Mouse (Mus musculus): ENCODE data around the gene Defa33. TPM values are rescaled to one million over a fixed set of nuclear protein-coding genes. Genes with fewer than 3 reads are reported as not detected.

Defa33 gene
- total RNA-seq (2023), result not detected

DNA sequence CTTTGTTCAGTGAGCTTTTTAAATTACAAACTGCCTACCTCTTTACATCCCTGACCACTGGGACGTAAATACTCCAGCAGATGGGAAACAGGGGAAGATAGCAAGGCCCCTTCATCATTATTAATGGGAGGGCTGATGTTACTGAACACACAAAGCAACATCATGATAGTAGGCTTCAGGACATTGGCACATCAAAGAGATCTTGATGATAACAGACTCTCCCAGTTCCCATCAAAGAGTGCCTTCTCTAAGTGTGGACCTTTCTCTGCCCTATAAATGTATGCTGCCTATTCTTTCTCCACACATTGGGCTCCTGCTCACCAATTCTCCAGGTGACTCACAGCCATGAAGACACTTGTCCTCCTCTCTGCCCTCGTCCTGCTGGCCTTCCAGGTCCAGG, at the start of gene Defa33:
Gene Defa33 (plus strand): TSS at position 301 of the 400 bp plus-strand sequence.

GRCm38 (mm10) chr8:21378215-21378614, 13.4 kb upstream of the Defa33 start, which contains the start of gene Defa2:
Gene Defa2, plus strand, starts transcription at chr8:21378515.

DNA sequence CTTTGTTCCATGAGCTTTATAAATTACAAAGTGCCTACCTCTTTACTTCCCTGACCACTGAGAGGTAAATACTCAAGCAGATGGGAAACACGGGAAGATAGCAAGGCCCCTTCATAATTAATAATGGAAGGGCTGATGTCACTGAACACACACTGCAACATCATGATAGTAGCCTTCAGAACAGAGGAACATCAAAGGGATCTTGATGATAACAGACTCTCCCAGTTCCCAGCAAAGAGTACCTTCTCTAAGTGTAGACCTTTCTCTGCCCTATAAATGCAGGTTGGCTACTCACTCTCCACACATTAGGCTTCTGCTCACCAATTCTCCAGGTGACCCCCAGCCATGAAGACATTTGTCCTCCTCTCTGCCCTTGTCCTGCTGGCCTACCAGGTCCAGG, 35.5 kb downstream of the Defa33 start, which contains the start of gene Defa36:
Gene Defa36 (plus strand): TSS at position 301 of the 400 bp plus-strand sequence.

Other genes starting within 250 kb of the Defa33 start
- gene Defa22, start 229.5 kb upstream of the Defa33 start, total RNA-seq (2023), result not detected
- not detected for gene Defa31, start 200.2 kb upstream of the Defa33 start, total RNA-seq (2023)
- not detected for gene Gm15293, start 190.2 kb upstream of the Defa33 start, total RNA-seq (2023)
- gene Gm15292, start 142.1 kb upstream of the Defa33 start, total RNA-seq (2023), result not detected
- not detected for gene Defa27, start 76.3 kb upstream of the Defa33 start, total RNA-seq (2023)
- not detected for gene Defa29, start 64.8 kb upstream of the Defa33 start, total RNA-seq (2023)
- gene Defa2, start 13.3 kb upstream of the Defa33 start, total RNA-seq (2023), result not detected
- not detected for gene Defa36, start 35.6 kb downstream of the Defa33 start, total RNA-seq (2023)
- gene Gm7849, start 64.7 kb downstream of the Defa33 start, total RNA-seq (2023), result not detected
- gene Defa20, start 117.4 kb downstream of the Defa33 start, total RNA-seq (2023), result not detected
- gene Defa32, start 137.2 kb downstream of the Defa33 start, total RNA-seq (2023), result not detected
- not detected for gene Defa37, start 173.6 kb downstream of the Defa33 start, total RNA-seq (2023)
- not detected for gene Defa28, start 191.2 kb downstream of the Defa33 start, total RNA-seq (2023)
- not detected for gene Gm7861, start 202.7 kb downstream of the Defa33 start, total RNA-seq (2023)
- not detected for gene Defa26, start 226.4 kb downstream of the Defa33 start, total RNA-seq (2023)

Data from T-cell, adult 66 days (primary cell).